Mouse (Mus musculus): ENCODE results near the gene Krt39. TPM values are rescaled to one million over a fixed set of nuclear protein-coding genes. Genes with fewer than 3 reads are reported as not detected.

Krt39 gene
- total and polyA plus RNA-seq, 3 experiments: not detected

DNA sequence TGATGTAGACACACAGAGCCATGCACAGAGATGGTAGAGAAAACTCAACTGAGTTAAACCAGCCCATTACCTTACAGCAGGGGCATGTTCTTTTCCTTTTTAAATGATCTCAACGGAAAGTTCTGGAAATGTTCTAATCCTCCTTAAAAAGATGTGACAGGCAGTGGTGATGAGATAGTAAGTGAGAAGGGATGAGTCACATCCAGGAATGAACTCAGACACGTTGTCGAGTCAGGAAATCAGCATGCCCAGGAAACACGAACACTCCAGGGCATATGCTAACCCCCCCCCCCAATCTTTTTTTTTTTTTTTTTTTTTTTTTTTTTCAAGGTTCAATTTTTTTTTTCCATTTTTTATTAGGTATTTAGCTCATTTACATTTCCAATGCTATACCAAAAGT is 48.7 kb downstream of the Krt39 start:
- TF ChIP-seq MEF2A (IDR thresholded peaks at IDR 0.05; ENCODE audit: extremely low read depth, insufficient replicate concordance, low read depth, low read length, poor library complexity, severe bottlenecking) (no peak), MYC (IDR thresholded peaks at IDR 0.05; ENCODE audit: low read depth, low read length) (no peak), GATA1 (IDR thresholded peaks at IDR 0.05; ENCODE audit: low read depth, low read length) (no peak), SIN3A (IDR thresholded peaks at IDR 0.05; ENCODE audit: low read length) (no peak), BHLHE40 (IDR thresholded peaks at IDR 0.05; ENCODE audit: borderline replicate concordance, low read depth, low read length) (no peak), KAT2A (conservative IDR thresholded peaks at IDR 0.05; ENCODE audit: low read depth, low read length) (no peak), MAX (IDR thresholded peaks at IDR 0.05; ENCODE audit: low read length) (no peak), MAZ (IDR thresholded peaks at IDR 0.05; ENCODE audit: low read depth, low read length) (no peak), NELFE (IDR thresholded peaks at IDR 0.05; ENCODE audit: low read depth, low read length) (no peak), MXI1 (IDR thresholded peaks at IDR 0.05; ENCODE audit: low read depth, low read length) (no peak), RAD21 (IDR thresholded peaks at IDR 0.05; ENCODE audit: low read depth, low read length) (no peak), ZNF384 (IDR thresholded peaks at IDR 0.05; ENCODE audit: low read depth, low read length) (no peak)
- Histone ChIP-seq H3K79me2 (ENCODE audit: control insufficient read depth, insufficient read depth, low read length, poor library complexity) (no peaks in the 10 kb centered on the region), H3K27ac (ENCODE audit: control insufficient read depth, low read depth, low read length) (no peak overlapping the region), H3K4me3 (ENCODE audit: control insufficient read depth in 1 of 2, insufficient read depth in 1 of 2, low read depth in 2 of 2, low read length in 2 of 2) (no peak overlapping the region), H3K9ac (ENCODE audit: control insufficient read depth, low read depth, low read length, poor library complexity, severe bottlenecking) (no peak overlapping the region), H3K9me3 (replicated peaks; ENCODE audit: insufficient read depth, low read length) (no peaks in the 10 kb centered on the region), H3K36me3 (ENCODE audit: control insufficient read depth in 1 of 2, insufficient read depth in 2 of 2, low read length in 2 of 2) (no peaks in the 10 kb centered on the region), H3K27me3 (ENCODE audit: control insufficient read depth in 1 of 2, insufficient read depth in 2 of 2, low read length in 2 of 2) (no peaks in the 10 kb centered on the region), H3K4me1 (ENCODE audit: control insufficient read depth in 1 of 2, insufficient read depth in 2 of 2, low read length in 2 of 2) (no peaks in the 10 kb centered on the region)
- no peak for DNase-seq (ENCODE audit: low read depth, low spot score)

DNA sequence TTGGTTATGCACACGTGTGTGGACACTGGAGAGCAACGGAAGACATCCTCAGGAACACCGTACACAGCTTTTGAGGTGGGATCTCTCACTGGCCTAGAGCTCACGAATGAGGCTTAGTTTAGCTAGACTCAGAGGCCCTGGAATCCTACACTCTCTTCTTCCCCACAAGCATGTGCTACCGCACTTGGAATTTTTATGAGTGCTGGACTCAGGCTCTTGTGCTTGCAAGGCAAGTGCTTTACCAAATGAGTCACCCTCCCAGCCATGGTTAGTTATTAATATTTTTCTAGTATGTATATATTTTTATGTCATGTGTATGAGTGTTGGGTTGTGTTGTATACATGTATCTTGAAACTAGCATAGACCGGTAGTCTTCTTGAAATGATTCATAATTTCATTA is 49.2 kb downstream of the Krt39 start:
- DNase-seq (ENCODE audit: low read depth, low spot score): no peak
- no peaks in the 10 kb centered on the region for H3K9me3 ChIP-seq (replicated peaks; ENCODE audit: insufficient read depth, low read length)
- H3K4me1 ChIP-seq (ENCODE audit: control insufficient read depth in 1 of 2, insufficient read depth in 2 of 2, low read length in 2 of 2): no peaks in the 10 kb centered on the region
- no peak overlapping the region for H3K9ac ChIP-seq (ENCODE audit: control insufficient read depth, low read depth, low read length, poor library complexity, severe bottlenecking)
- H3K27ac ChIP-seq (ENCODE audit: control insufficient read depth, low read depth, low read length): no peak overlapping the region
- H3K27me3 ChIP-seq (ENCODE audit: control insufficient read depth in 1 of 2, insufficient read depth in 2 of 2, low read length in 2 of 2): no peaks in the 10 kb centered on the region
- no peaks in the 10 kb centered on the region for H3K36me3 ChIP-seq (ENCODE audit: control insufficient read depth in 1 of 2, insufficient read depth in 2 of 2, low read length in 2 of 2)
- H3K79me2 ChIP-seq (ENCODE audit: control insufficient read depth, insufficient read depth, low read length, poor library complexity): no peaks in the 10 kb centered on the region
- H3K4me3 ChIP-seq (ENCODE audit: control insufficient read depth in 1 of 2, insufficient read depth in 1 of 2, low read depth in 2 of 2, low read length in 2 of 2): no peak overlapping the region
- TF ChIP-seq POLR2AphosphoS5 (IDR thresholded peaks at IDR 0.05; ENCODE audit: borderline replicate concordance, low read depth, low read length) (no peak), TBP (IDR thresholded peaks at IDR 0.05; ENCODE audit: low read depth, low read length) (no peak), SMC3 (IDR thresholded peaks at IDR 0.05; ENCODE audit: low read depth, low read length) (no peak), CHD1 (IDR thresholded peaks at IDR 0.05; ENCODE audit: low read depth, low read length) (no peak), MEF2A (IDR thresholded peaks at IDR 0.05; ENCODE audit: extremely low read depth, insufficient replicate concordance, low read depth, low read length, poor library complexity, severe bottlenecking) (no peak), NRF1 (IDR thresholded peaks at IDR 0.05; ENCODE audit: insufficient read depth, low read depth, low read length, poor library complexity, severe bottlenecking) (no peak), MXI1 (IDR thresholded peaks at IDR 0.05; ENCODE audit: low read depth, low read length) (no peak), ETS1 (IDR thresholded peaks at IDR 0.05; ENCODE audit: low read depth, low read length) (no peak), SIN3A (IDR thresholded peaks at IDR 0.05; ENCODE audit: low read length) (no peak)
